Mouse (Mus musculus) lung, embryonic 14.5 days (tissue): Measurements from ENCODE around the gene Zbtb20. TPM values are rescaled to one million over a fixed set of nuclear protein-coding genes. Genes with fewer than 3 reads are reported as not detected.

Source experiments
- ATAC-seq: fragments of 200-750 bp; cut with Nextera tagmentation; 2 replicates; pipeline ENCODE4 v1.8.0; 2017; ENCODE audit warnings: mild to moderate bottlenecking, moderate TSS enrichment, moderate library complexity; ENCODE audit not compliant: insufficient read depth
- DNase-seq: peaks from one replicate; pipeline ENCODE4 v3.0.0-alpha.2; 2015
- H3K27ac ChIP-seq: fragments of 300-500 bp; sonication (generic); 2 replicates; pipeline ENCODE4 v1.5.1; 2014; ENCODE audit warnings: low read depth, mild to moderate bottlenecking, moderate library complexity
- H3K27me3 ChIP-seq: fragments of 300-500 bp; sonication (generic); 2 replicates; pipeline ENCODE4 v1.6.1; 2014; ENCODE audit warnings: low read length, control low read depth; ENCODE audit not compliant: insufficient read depth
- H3K36me3 ChIP-seq: fragments of 300-500 bp; sonication (generic); 2 replicates; pipeline ENCODE4 v1.6.1; 2014; ENCODE audit warnings: control low read depth; ENCODE audit not compliant: insufficient read depth
- H3K4me1 ChIP-seq: fragments of 300-500 bp; sonication (generic); 2 replicates; pipeline ENCODE4 v1.6.1; 2014; ENCODE audit warnings: antibody characterized with exemption, control low read depth; ENCODE audit not compliant: insufficient read depth
- H3K4me2 ChIP-seq: fragments of 300-500 bp; sonication (generic); 2 replicates; pipeline ENCODE4 v1.6.1; 2014; ENCODE audit warnings: mild to moderate bottlenecking
- H3K4me3 ChIP-seq: fragments of 300-500 bp; sonication (generic); 2 replicates; pipeline ENCODE4 v1.5.1; 2014; ENCODE audit warnings: low read depth, low read length
- H3K9ac ChIP-seq: fragments of 300-500 bp; sonication (generic); 2 replicates; pipeline ENCODE4 v1.6.1; 2014
- H3K9me3 ChIP-seq: fragments of 300-500 bp; sonication (generic); 2 replicates; pipeline ENCODE4 v1.6.1; 2016; ENCODE audit warnings: low read depth, low read length, control low read depth
- CTCF ChIP-seq: IDR thresholded peaks from 2 replicates; pipeline ENCODE4 v1.5.1; 2016; ENCODE audit warnings: antibody characterized with exemption, low read depth
- WGBS: fragments of 180-500 bp; shearing (Covaris S2); extraction: QIAGEN DNeasy Blood & Tissue Kit; methylation state at CpG from one replicate; pipeline ENCODE4 v1.1.7; 2014; 5-methylcytosine and 5-hydroxymethylcytosine counted together
- polyA plus RNA-seq: library from polyadenylated mRNA; unstranded; fragments of >200 nt; fragmentation: Nextera tagmentation; extraction: Ambion mirVana; gene quantifications from 2 replicates; pipeline ENCODE4 v1.2.1, GENCODE M21; 2014

The Zbtb20 gene
- polyA plus RNA-seq, 1 experiment from 2014 or later, result 17.6 TPM

GRCm38 (mm10) chr16:43384953-43385619 is 509.4 kb downstream of the Zbtb20 start:
- Histone ChIP-seq H3K27ac (no peak overlapping the region), H3K9ac (no peak overlapping the region), H3K9me3 (no peaks in the 10 kb centered on the region), H3K4me1 (no peaks in the 10 kb centered on the region), H3K4me3 (no peak overlapping the region), H3K4me2 (no peak overlapping the region), H3K27me3 (no peaks in the 10 kb centered on the region), H3K36me3 (no peaks in the 10 kb centered on the region)
- 74% methylated on average over 4 of the region's 4 CpGs for WGBS
- DNase-seq (no peak), ATAC-seq (no peak)
- no peak for TF ChIP-seq CTCF

GRCm38 (mm10) chr16:43385620-43386210 is 510.0 kb downstream of the Zbtb20 start:
- Histone ChIP-seq H3K27ac (no peak overlapping the region), H3K4me2 (no peak overlapping the region), H3K4me3 (no peak overlapping the region), H3K36me3 (no peaks in the 10 kb centered on the region), H3K4me1 (no peaks in the 10 kb centered on the region), H3K9me3 (no peaks in the 10 kb centered on the region), H3K27me3 (no peaks in the 10 kb centered on the region), H3K9ac (no peak overlapping the region)
- no peak for TF ChIP-seq CTCF
- no peak for DNase-seq
- no peak for ATAC-seq
- WGBS, result 40% methylated on average over 5 of the region's 5 CpGs

GRCm38 (mm10) chr16:43386426-43386825 is 510.7 kb downstream of the Zbtb20 start:
- 20% methylated on average over 5 of the region's 5 CpGs for WGBS

GRCm38 (mm10) chr16:43388389-43388788 is 512.7 kb downstream of the Zbtb20 start:
- DNase-seq (no peak), ATAC-seq (no peak)
- H3K9me3 ChIP-seq, result no peaks in the 10 kb centered on the region
- 85% methylated on average over 5 of the region's 5 CpGs for WGBS
- no peaks in the 10 kb centered on the region for H3K36me3 ChIP-seq
- no peak overlapping the region for H3K4me2 ChIP-seq
- H3K4me1 ChIP-seq, result no peaks in the 10 kb centered on the region
- no peaks in the 10 kb centered on the region for H3K27me3 ChIP-seq
- H3K27ac ChIP-seq, result no peak overlapping the region
- no peak for TF ChIP-seq CTCF
- H3K9ac ChIP-seq, result no peak overlapping the region
- H3K4me3 ChIP-seq, result no peak overlapping the region

More at GRCm38 (mm10) chr16:43386426-43386825, 510.7 kb downstream of the Zbtb20 start:
- Histone ChIP-seq H3K9me3 (no peaks in the 10 kb centered on the region), H3K27me3 (no peaks in the 10 kb centered on the region), H3K9ac (no peak overlapping the region), H3K4me3 (no peak overlapping the region), H3K4me1 (no peaks in the 10 kb centered on the region), H3K36me3 (no peaks in the 10 kb centered on the region), H3K4me2 (no peak overlapping the region), H3K27ac (no peak overlapping the region)
- ATAC-seq, result no peak
- no peak for DNase-seq
- TF ChIP-seq CTCF, result no peak

- no peak overlapping the region for H3K27ac ChIP-seq
- H3K4me2 ChIP-seq, result no peak overlapping the region
- DNase-seq (no peak), ATAC-seq (no peak)
- no peak overlapping the region for H3K4me3 ChIP-seq
- no peaks in the 10 kb centered on the region for H3K9me3 ChIP-seq
- no peak overlapping the region for H3K9ac ChIP-seq
- 90% methylated on average over 4 of the region's 4 CpGs for WGBS
- H3K27me3 ChIP-seq, result no peaks in the 10 kb centered on the region
- no peaks in the 10 kb centered on the region for H3K4me1 ChIP-seq
- no peak for TF ChIP-seq CTCF
- H3K36me3 ChIP-seq, result no peaks in the 10 kb centered on the region
These were observed 514.7 kb downstream of the Zbtb20 start for GRCm38 (mm10) chr16:43390387-43390786.

- Histone ChIP-seq H3K9me3 (no peaks in the 10 kb centered on the region), H3K36me3 (no peaks in the 10 kb centered on the region), H3K4me2 (no peak overlapping the region), H3K27me3 (no peaks in the 10 kb centered on the region), H3K4me1 (no peaks in the 10 kb centered on the region), H3K27ac (no peak overlapping the region), H3K4me3 (no peak overlapping the region), H3K9ac (no peak overlapping the region)
- ATAC-seq, result no peak
- 71% methylated on average over 4 of the region's 4 CpGs for WGBS
- no peak for DNase-seq
- TF ChIP-seq CTCF, result no peak
These were observed 517.7 kb downstream of the Zbtb20 start for GRCm38 (mm10) chr16:43393382-43393781.

GRCm38 (mm10) chr16:43394013-43394568 is 518.4 kb downstream of the Zbtb20 start:
- DNase-seq (peak; percentile 26), ATAC-seq (no peak)
- H3K4me1 ChIP-seq, result no peaks in the 10 kb centered on the region
- no peaks in the 10 kb centered on the region for H3K36me3 ChIP-seq
- no peak overlapping the region for H3K4me3 ChIP-seq
- H3K9ac ChIP-seq, result no peak overlapping the region
- no peak for TF ChIP-seq CTCF
- no peak overlapping the region for H3K27ac ChIP-seq
- no peaks in the 10 kb centered on the region for H3K27me3 ChIP-seq
- H3K9me3 ChIP-seq, result no peaks in the 10 kb centered on the region
- WGBS, result 31% methylated on average over 9 of the region's 9 CpGs
- no peak overlapping the region for H3K4me2 ChIP-seq
